Mouse (Mus musculus) hindbrain, embryonic 16.5 days (tissue): ENCODE data around the gene Chd1. TPM values are rescaled to one million over a fixed set of nuclear protein-coding genes. Genes with fewer than 3 reads are reported as not detected.
A peak's percentile ranks its signal among the peaks of the same experiment; 100 is the strongest.

ENCODE experiments used
- ATAC-seq: fragments of 200-750 bp; cut with Nextera tagmentation; 2 replicates; pipeline ENCODE4 v1.8.0; 2017; ENCODE audit warnings: moderate TSS enrichment, moderate library complexity
- H3K27ac ChIP-seq: fragments of 300-500 bp; sonication (generic); 2 replicates; pipeline ENCODE4 v1.5.1; 2014; ENCODE audit warnings: low read depth, mild to moderate bottlenecking, control low read depth, low read length, moderate library complexity
- H3K27me3 ChIP-seq: fragments of 300-500 bp; sonication (generic); replicated peaks from 2 replicates; pipeline ENCODE4 v1.6.1; 2014; ENCODE audit warnings: low read length; ENCODE audit not compliant: control insufficient read depth, insufficient read depth
- H3K36me3 ChIP-seq: fragments of 300-500 bp; sonication (generic); 2 replicates; pipeline ENCODE4 v1.6.1; 2014; ENCODE audit warnings: mild to moderate bottlenecking, low read length, moderate library complexity, mixed read lengths; ENCODE audit not compliant: control insufficient read depth, insufficient read depth
- H3K4me1 ChIP-seq: fragments of 300-500 bp; sonication (generic); 2 replicates; pipeline ENCODE4 v1.6.1; 2014; ENCODE audit warnings: low read depth, low read length; ENCODE audit not compliant: control insufficient read depth, insufficient read depth
- H3K4me2 ChIP-seq: fragments of 300-500 bp; sonication (generic); 2 replicates; pipeline ENCODE4 v1.6.1; 2014; ENCODE audit warnings: mild to moderate bottlenecking, low read length, control low read depth, moderate library complexity
- H3K4me3 ChIP-seq: fragments of 300-500 bp; sonication (generic); 2 replicates; pipeline ENCODE4 v1.5.1; 2014; ENCODE audit warnings: mild to moderate bottlenecking, low read length, control low read depth, moderate library complexity
- H3K9ac ChIP-seq: fragments of 300-500 bp; sonication (generic); 2 replicates; pipeline ENCODE4 v1.6.1; 2014; ENCODE audit warnings: low read depth, mild to moderate bottlenecking, control low read depth, low read length, moderate library complexity
- H3K9me3 ChIP-seq: fragments of 300-500 bp; sonication (generic); 2 replicates; pipeline ENCODE4 v1.6.1; 2014; ENCODE audit warnings: mild to moderate bottlenecking, low read length, moderate library complexity; ENCODE audit not compliant: control insufficient read depth
- WGBS: fragments of 180-500 bp; shearing (Covaris S2); extraction: QIAGEN DNeasy Blood & Tissue Kit; methylation state at CpG from one replicate; pipeline ENCODE4 v1.1.7; 2014; 5-methylcytosine and 5-hydroxymethylcytosine counted together
- polyA plus RNA-seq: library from polyadenylated mRNA; unstranded; fragments of >200 nt; fragmentation: Nextera tagmentation; extraction: Ambion mirVana; gene quantifications from 2 replicates; pipeline ENCODE4 v1.2.1, GENCODE M21; 2015

Chd1 gene
- polyA plus RNA-seq, 1 experiment from 2014 or later = 13.1 TPM

DNA sequence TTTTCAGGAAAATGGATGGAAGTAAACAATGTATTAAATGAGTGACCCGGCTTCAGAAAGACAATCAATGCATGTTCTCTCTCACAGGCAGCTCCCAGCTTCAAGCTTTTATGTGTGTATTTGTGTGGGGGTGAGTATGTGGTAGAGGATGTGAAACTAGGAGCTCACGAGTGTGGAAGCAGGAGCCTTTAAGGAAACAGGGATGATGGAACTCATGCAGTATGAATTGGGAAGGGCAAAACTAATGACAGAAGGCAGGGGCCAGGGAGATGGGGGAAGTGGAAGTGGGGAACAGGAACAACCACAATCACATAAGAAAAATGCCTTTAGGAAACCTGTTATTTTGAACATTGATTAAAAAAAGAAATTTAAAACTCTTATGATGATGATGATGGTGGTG lies 9.2 kb upstream of the Chd1 start:
- no peak overlapping the region for H3K4me3 ChIP-seq
- no peaks in the 10 kb centered on the region for H3K4me1 ChIP-seq
- H3K9ac ChIP-seq = no peak overlapping the region
- no peak for ATAC-seq
- 89% methylated on average over 2 of the region's 2 CpGs for WGBS
- H3K4me2 ChIP-seq = no peak overlapping the region
- no peaks in the 10 kb centered on the region for H3K27me3 ChIP-seq
- no peak overlapping the region for H3K27ac ChIP-seq
- H3K36me3 ChIP-seq = no peaks in the 10 kb centered on the region
- no peaks in the 10 kb centered on the region for H3K9me3 ChIP-seq

DNA sequence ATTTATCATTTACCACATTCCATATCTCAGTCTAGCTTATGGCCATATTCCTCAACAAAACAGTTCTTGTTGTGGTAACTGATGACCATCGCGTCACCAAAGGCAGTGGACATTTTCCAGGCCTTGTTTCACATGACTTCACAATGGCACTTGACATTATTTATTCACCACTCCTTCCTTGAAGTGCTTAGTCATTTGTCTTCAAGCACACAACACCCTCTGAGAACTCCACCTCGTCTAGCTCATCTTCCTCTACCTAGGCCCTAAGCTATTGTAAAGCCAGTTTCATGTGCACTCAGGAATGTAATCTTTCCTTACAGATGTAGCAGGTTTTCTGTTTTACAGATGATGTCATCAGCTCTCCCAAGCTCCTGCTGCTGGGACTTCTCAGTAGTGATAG lies 5.8 kb upstream of the Chd1 start:
- Histone ChIP-seq H3K9me3 (no peaks in the 10 kb centered on the region), H3K27ac (no peak overlapping the region), H3K9ac (no peak overlapping the region), H3K4me2 (no peak overlapping the region), H3K27me3 (no peaks in the 10 kb centered on the region), H3K36me3 (no peaks in the 10 kb centered on the region), H3K4me3 (no peak overlapping the region), H3K4me1 (peaks cover 3% of the 10 kb centered on the region; the same call in 1 of the 2 replicates)
- no peak for ATAC-seq
- 95% methylated on average over 3 of the region's 3 CpGs for WGBS

DNA sequence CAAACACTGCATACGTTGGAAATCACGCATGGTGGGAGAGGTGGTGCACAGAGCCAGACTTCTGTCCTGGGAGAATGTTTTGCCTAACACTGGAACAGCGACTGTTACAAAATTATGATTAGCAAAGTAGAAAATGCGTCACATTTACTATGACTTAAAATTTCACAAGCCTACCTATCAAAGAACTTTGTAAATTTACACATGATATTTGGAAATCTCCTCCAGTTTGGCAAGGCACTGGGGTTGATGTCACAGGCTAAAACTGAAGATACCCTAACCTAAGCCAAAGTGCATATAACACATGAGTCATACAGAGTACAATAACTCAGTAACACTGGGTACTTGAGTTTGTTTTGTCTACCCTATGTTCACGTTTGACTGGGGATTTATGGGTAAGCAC lies 3.3 kb upstream of the Chd1 start:
- no peaks in the 10 kb centered on the region for H3K9me3 ChIP-seq
- no peaks in the 10 kb centered on the region for H3K36me3 ChIP-seq
- H3K4me3 ChIP-seq = no peak overlapping the region
- H3K4me1 ChIP-seq = peaks cover 7% of the 10 kb centered on the region
- 92% methylated on average over 5 of the region's 5 CpGs for WGBS
- no peak for ATAC-seq
- no peak overlapping the region for H3K4me2 ChIP-seq
- H3K27ac ChIP-seq = no peak overlapping the region
- H3K27me3 ChIP-seq = no peaks in the 10 kb centered on the region
- H3K9ac ChIP-seq = no peak overlapping the region

DNA sequence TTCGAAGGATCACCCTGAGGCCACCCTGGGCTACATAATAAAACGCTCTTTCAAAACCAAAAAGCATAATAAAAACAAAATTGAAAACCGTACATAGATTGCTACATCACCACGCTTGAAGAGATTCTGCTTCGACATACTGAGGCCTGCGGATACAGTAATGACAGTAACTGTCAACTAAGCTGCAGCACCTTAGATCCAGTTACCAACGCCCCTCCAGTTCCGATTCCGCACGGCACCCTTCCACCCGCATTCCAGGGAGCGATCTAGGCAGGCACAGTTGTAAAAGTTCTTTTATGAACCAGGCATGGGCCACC lies 651 bp upstream of the Chd1 start:
- Histone ChIP-seq H3K27ac (no peak overlapping the region; the same call in 1 of the 2 replicates), H3K4me3 (peak overlapping the region; percentile 89), H3K4me1 (peaks cover 13% of the 10 kb centered on the region), H3K9me3 (no peaks in the 10 kb centered on the region), H3K9ac (peak overlapping the region; percentile 97), H3K4me2 (peak overlapping the region; percentile 59), H3K27me3 (no peaks in the 10 kb centered on the region), H3K36me3 (peaks cover 4% of the 10 kb centered on the region)
- no peak; the same call in 1 of the 2 replicates for ATAC-seq
- WGBS = 3% methylated on average over 12 of the region's 12 CpGs

DNA sequence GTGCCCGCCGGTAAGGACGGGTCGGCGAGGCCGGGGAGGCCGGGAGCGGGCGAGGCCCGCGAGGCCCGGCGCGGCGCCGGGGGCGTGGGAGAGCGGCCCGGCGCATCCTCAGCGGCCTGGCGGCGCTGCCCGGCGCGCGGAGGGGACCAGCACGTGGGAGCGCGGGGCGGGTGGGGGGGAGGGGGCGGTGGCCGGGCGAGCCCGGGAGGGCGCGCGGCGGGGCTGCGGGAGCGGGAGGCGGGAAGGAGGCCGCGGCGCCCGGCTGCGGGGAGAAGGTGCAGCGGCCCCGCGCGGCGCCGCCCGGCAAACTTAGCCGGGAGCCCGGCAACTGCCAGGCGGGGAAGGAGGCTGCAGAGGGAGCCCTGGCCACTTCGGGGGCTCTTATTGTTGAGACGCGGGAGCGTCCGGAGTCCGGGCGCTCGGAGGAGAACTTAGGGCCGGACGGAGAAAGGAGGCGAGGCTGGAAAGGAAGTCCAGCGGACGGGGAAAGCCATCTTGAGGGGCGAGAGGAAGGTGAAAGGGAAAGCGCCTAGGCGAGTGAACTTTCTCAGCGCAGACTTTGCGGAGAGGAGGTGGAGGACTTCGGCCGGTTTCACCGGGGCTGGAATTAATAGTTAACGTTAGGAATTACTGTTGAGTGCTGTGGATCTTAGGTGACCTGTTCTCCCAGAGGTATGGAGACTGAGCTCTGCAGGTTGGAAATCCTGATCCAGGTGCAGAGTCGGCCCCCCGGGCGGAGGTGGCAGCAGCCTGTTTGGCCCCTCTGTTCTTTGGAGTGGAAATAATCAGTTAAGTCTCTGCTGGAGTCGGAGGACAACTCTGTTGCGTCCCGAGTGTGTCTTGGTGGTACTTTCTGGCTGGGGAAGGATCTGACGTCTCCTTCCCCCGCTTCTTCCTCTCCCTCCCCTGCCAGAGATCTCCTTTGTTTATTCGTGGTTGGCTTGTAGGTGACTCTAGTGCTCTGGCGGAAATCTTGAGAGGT lies 827 bp downstream of the Chd1 start:
- under 1% methylated on average over 56 of the region's 89 CpGs for WGBS
- peak; percentile 60 for ATAC-seq
- Histone ChIP-seq H3K9ac (peak overlapping the region; percentile 97), H3K4me2 (peak overlapping the region; percentile 97), H3K4me3 (peak overlapping the region; percentile 89), H3K4me1 (peaks cover 13% of the 10 kb centered on the region), H3K27me3 (no peaks in the 10 kb centered on the region), H3K36me3 (peaks cover 4% of the 10 kb centered on the region), H3K9me3 (no peaks in the 10 kb centered on the region), H3K27ac (peak overlapping the region; percentile 97)

DNA sequence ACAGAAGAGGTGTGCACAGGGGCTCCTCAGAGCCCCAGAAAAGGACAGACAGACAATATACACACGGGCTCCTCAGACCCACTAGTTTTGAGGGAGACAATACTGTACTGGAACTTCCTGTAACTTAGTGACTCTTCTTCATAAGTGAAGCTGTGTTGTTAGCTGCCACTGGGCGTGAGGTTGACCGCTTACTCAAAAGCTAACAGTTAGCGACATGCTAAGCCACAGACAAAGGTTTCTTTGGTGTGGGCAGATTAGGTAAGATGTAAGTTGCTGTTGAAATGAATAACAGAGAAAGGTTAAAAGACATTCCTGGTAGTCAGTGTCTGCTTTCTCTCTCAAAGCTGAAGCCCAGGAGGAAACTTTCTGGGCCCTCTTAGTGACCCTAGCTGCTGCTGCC lies 9.7 kb downstream of the Chd1 start:
- Histone ChIP-seq H3K4me1 (peaks cover 3% of the 10 kb centered on the region; the same call in 1 of the 2 replicates), H3K9me3 (no peaks in the 10 kb centered on the region), H3K27ac (no peak overlapping the region), H3K4me3 (no peak overlapping the region), H3K4me2 (no peak overlapping the region), H3K27me3 (no peaks in the 10 kb centered on the region), H3K9ac (no peak overlapping the region), H3K36me3 (peaks cover 2% of the 10 kb centered on the region; the same call in 1 of the 2 replicates)
- WGBS = 81% methylated on average over 4 of the region's 4 CpGs
- no peak for ATAC-seq

DNA sequence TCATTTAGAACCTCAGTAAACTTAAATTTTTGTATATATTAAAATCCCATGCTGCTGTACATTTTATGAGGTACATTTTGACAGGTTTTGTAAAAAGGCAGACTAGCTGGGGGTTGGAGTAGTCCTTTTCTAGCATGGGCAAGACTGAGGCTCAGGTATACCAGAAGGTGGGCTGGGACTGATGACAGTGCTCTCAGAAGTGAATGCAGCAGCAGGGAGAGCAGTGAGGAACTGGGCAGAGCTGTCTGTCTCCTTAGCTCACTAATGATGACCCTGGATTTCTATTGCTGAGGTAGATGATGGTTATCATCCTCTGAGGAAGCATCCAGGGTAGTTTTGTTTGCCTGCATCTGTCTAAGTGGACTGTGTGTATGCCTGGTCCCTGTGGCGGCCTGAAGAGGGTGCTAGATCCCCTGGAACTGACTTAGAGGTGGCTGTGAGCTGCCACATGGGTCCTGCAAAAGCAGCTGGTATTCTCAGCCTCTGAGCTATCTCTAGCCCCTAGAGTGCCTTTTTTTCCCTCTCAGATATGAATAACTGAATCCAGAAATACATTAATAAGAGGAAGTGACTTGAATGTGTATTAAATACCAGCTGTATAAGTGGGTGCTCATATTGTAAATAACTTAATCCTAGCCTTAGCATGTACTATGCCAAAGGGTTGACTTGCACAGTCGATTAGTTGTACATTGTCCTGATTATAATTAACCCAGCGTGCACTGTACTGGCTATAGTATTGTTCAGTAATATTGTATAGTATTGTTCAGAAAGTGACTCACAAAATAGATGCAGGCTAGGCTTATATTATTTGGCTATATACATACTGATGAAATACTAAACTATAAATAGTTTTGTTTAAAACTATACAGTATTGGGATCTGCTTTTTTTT lies 10.5 kb downstream of the Chd1 start:
- H3K9ac ChIP-seq = no peak overlapping the region
- H3K36me3 ChIP-seq = peaks cover 2% of the 10 kb centered on the region; the same call in 1 of the 2 replicates
- peak; percentile 62; the same call in 1 of the 2 replicates for ATAC-seq

DNA sequence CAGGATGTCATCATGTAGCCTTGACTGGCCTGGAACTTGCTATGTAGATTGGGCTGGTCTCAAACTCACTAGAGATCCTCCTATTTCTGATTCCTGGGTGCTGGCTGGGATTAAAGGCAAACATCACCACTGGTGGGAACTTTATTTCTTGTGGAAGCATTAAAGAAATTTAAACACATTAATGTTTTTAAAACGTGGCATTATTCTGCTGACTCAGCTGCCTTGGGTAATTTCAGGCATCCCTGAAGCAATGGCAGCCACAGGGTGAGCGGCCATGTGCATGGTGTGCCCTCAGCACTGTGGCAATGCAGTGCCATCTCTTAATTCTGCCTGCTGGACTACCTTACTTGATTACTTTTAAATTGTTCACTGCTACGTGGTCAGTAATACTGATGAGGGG lies 11.2 kb downstream of the Chd1 start:
- H3K27ac ChIP-seq = no peak overlapping the region
- H3K4me3 ChIP-seq = no peak overlapping the region
- 82% methylated on average over 3 of the region's 3 CpGs for WGBS
- H3K27me3 ChIP-seq = no peaks in the 10 kb centered on the region
- ATAC-seq = no peak
- peaks cover 2% of the 10 kb centered on the region; the same call in 1 of the 2 replicates for H3K36me3 ChIP-seq
- H3K9me3 ChIP-seq = no peaks in the 10 kb centered on the region
- H3K4me1 ChIP-seq = peaks cover 3% of the 10 kb centered on the region; the same call in 1 of the 2 replicates
- H3K9ac ChIP-seq = no peak overlapping the region
- H3K4me2 ChIP-seq = no peak overlapping the region

More for the DNA sequence above, 10.5 kb downstream of the Chd1 start:
- no peaks in the 10 kb centered on the region for H3K9me3 ChIP-seq
- no peak overlapping the region for H3K4me3 ChIP-seq
- peaks cover 3% of the 10 kb centered on the region; the same call in 1 of the 2 replicates for H3K4me1 ChIP-seq
- H3K27me3 ChIP-seq = no peaks in the 10 kb centered on the region
- no peak overlapping the region for H3K27ac ChIP-seq
- H3K4me2 ChIP-seq = no peak overlapping the region
- 68% methylated on average over 3 of the region's 3 CpGs for WGBS

DNA sequence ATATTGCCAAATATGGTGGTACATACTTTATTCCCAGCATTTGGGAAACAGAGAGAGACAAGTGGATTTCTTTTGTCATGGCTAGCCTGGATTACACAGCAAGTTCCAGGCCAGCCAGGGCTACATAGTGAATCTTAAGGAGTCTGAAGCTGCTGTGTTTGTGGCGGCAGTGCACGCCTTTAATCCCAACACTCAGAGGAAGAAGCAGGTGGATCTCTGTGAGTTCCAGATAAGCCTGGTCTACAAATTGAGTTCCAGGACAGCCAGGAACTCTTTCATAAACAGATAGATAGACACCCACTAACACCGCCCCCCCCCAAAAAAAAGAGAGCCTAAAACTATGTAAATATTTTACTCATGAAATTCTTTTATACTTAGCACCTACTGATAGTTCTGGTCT lies 16.1 kb downstream of the Chd1 start:
- H3K9me3 ChIP-seq = no peaks in the 10 kb centered on the region
- no peak overlapping the region for H3K4me3 ChIP-seq
- ATAC-seq = no peak
- H3K4me2 ChIP-seq = no peak overlapping the region
- WGBS = 98% methylated on average over 3 of the region's 3 CpGs
- H3K4me1 ChIP-seq = no peaks in the 10 kb centered on the region
- H3K36me3 ChIP-seq = 0 out of 2 replicates have a peak, but pooled peaks cover under 1% of the 10 kb centered on the region
- H3K27ac ChIP-seq = no peak overlapping the region
- H3K27me3 ChIP-seq = no peaks in the 10 kb centered on the region
- H3K9ac ChIP-seq = no peak overlapping the region
